Mouse (Mus musculus) embryo, embryonic 10 days (tissue): ENCODE results near the gene Cpne2.

Experiments
- DNase-seq: peaks from one replicate; pipeline ENCODE4 v3.0.0-alpha.2; 2015; ENCODE audit warnings: low spot score

The Cpne2 gene

DNA sequence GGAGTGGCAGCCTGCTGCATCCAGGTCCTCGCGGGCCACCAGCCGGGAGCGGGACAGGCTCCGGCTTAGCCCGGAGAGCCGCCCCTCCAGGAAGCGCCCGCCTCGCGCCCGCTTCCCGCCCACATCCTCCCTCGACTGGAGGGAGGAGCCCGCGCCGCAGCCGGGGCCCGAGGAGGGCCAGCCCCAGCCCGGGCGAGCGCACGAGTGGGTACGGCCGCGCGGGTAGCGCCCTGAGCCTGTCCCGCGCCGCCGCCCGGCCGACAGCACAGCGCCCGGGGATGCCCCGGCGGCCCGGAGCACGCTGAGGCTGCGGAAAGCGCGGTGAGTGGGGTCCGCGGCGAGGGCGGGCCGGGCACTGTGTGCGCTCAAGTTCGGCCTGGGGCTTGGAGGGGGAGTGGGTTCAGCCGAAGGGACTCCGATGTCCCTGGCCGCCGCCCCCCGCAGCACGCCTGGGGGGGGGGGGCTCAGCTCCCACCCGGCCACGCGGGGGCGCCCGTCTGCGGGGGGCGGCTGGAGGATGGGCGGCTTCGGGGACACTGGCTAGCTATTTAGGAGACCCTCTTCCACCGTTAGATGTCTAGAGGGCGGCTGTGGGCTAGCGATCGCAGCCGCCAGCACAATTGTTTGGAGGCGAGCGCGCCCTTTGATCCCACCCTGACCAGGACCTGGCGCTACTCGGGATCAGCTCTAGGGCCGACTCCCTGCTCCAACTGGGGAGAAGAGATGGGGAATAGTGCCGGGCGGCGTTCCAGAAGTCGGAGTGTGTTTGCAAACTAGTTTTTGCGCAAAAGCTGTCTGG, at the start of gene Cpne2:
Gene Cpne2 (plus strand): TSS at position 118 of the 799 bp plus-strand sequence.
- peak; percentile 64 for DNase-seq

DNA sequence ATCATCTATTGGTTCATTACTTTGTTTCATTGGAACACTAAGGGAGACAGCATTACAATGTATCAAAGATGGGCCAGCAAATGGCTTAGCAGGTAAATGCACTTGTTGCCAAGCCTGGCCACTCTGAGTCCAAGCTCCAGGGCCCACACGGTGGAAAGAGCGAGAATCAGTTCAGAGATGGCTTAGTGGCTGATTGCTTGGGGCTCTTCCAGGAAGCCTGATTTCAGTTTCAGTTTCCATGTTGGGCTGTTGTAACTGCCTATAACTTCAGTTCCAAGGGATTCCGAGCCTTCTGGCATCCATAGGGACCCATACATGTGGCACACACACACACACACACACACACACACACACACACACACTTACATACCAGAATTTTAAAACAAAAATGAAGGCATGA, 47.5 kb upstream of the Cpne2 start:
- no peak for DNase-seq

DNA sequence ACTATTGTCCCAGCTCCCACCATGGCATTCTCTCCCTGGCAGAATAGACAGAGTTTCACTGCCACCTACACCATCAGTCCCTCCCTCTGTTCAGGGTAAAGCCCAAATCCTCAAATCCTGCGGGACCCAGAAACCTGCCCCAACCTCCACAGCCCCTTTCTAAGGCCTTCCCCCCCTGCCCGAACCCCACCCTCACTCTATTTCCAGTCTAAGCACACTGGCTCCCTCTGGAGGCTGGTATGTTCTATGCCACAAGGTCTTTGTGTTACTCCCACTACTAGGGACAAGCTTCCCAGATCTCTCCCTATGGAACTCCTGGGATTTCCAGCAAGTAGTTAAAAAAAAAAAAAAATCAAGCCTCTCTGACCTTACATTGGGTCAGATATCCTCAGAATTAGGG, 46.9 kb upstream of the Cpne2 start:
- peak; percentile 59 for DNase-seq

GRCm38 (mm10) chr8:94488016-94488415, 44.8 kb upstream of the Cpne2 start:
- DNase-seq: no peak

GRCm38 (mm10) chr8:94489809-94490483, 42.8 kb upstream of the Cpne2 start:
- no peak for DNase-seq

DNA sequence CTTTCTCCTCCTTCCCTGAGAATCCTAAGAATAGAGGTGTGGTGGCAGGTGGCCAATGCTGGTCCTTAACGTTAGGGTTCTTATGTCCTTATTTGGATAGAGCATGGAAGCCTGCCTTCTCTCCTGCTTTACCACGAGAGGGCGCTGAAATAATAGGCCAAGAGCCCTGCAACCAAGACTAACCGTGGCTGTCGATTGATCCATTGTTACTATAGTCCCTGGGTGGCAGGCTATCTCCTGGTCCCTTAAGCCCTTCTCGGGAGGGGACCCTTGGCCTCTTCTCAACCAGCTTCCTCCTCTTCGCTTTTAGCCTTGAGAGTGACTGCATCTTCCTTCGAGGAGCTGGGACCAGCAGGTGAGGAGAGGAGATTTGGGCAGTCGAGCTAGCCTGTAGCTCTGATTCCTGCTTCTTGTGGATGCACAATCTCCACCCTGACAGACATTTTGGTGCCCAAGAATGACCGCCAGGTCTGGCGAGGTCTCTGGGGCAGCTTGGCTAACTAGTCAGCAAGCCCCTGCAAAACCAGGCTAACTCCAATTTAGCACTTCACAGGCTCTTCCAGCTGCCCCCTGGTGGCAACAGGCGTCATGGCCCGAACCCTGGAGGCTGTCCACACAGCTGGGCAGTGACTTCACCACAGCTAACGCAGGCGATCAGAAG, 40.6 kb upstream of the Cpne2 start:
- peak; percentile 90 for DNase-seq

DNA sequence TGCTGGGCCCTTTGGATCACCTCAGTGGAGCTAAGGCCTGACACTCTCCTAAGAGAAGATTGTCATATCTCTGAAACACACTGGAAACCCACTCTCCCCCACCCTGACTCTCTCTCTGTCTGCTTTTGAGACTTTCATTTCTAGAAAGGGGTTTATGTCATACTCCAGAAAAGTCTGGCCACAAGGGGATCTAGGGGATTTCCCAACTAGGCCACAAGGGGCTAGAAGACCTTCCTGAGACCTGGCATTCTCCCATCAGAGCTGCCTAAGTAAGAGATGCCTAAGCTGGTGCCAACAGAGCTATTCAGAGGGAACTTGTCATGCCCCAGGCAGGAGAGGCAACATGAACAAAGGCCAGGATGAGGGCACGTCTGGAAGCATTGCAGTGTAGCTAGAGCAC, 39.5 kb upstream of the Cpne2 start:
- no peak for DNase-seq

GRCm38 (mm10) chr8:94515430-94516208, 17.2 kb upstream of the Cpne2 start:
- no peak for DNase-seq

GRCm38 (mm10) chr8:94516209-94516593, 16.6 kb upstream of the Cpne2 start:
- DNase-seq: no peak

- DNase-seq: no peak
Measured at GRCm38 (mm10) chr8:94516766-94517165, 16.0 kb upstream of the Cpne2 start.

- DNase-seq: no peak
Measured at GRCm38 (mm10) chr8:94518331-94518730, 14.5 kb upstream of the Cpne2 start.

DNA sequence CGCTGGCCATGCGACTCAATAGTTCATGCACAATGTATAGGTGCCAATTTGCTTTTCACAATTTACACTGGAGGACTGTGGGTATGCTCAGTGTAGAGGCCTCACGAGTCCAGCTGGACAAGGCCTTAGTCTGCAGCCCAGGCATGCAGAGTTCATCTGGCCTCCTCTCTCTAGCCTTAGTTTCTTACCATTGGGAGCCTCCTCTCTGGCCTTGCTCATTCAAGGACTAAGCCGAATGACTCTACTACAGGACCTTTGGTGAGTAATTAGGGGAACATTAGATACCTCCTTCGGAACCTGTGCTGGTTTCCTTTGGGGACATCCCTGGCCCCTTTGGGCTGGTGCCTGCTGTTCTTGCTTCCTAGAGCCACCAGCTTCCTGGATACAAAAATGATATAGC, 13.8 kb upstream of the Cpne2 start:
- no peak for DNase-seq

- DNase-seq: no peak
Measured at GRCm38 (mm10) chr8:94521481-94521880, 11.3 kb upstream of the Cpne2 start.

GRCm38 (mm10) chr8:94522482-94522881, 10.3 kb upstream of the Cpne2 start:
- no peak for DNase-seq

DNA sequence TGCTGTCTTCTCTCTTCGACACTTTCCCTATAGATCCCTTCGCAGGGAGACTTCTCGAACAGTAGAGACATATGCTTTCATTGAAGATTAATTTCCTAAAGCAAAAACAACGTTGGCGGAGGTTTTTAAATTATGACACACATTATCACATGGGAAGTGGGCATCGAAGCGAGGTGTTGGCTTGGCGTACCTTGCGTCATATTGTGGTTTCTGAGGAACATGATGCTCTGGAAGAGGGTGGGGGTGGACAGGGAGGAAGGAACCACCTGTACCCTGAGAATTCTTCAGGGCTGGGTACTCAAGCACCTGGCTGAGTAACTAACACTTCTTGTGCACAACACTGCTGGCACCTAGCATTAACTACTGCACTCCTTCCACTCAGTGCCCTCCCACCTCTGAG, 8.2 kb upstream of the Cpne2 start:
- DNase-seq: no peak

DNA sequence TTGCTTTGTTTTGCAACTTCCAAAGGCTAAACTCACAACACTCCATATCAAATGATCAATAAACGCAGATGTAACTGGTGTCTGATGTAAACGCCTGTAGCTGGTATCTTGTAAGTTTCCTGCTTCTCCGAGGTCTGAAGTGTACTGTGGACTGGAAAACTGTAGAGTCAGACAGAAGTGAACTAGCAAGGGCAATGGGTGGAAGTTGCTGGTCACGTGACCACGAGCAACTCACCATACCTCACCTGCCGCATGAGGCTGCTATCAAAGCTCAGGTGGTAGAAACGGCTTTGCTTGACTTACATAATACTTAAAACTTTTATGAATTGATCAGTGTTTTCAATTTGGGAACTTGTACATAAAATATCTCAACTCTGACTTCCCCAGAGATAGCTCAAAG, 5.6 kb upstream of the Cpne2 start:
- DNase-seq: no peak

DNA sequence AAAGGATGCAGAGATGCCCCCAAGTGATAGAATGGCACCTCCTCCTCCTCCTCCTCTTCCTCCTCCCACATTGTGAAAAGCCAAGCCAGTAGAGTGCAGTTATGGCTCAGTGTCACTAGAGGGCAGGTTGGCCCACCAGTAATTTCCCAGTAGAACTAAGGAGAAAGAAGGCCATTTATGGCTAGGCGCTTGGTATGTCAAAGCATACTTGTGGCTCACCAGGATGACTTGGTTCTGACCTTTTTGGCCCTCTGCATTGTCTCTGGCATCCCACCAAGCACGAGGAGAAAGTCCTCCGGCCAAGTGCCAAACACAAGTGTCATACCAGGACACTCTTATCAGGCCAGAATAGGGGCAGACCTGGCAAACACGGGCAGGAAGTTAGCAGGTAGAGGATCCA, 4.5 kb upstream of the Cpne2 start:
- DNase-seq: peak; percentile 81

- no peak for DNase-seq
Measured at GRCm38 (mm10) chr8:94529875-94530274, 2.9 kb upstream of the Cpne2 start.

DNA sequence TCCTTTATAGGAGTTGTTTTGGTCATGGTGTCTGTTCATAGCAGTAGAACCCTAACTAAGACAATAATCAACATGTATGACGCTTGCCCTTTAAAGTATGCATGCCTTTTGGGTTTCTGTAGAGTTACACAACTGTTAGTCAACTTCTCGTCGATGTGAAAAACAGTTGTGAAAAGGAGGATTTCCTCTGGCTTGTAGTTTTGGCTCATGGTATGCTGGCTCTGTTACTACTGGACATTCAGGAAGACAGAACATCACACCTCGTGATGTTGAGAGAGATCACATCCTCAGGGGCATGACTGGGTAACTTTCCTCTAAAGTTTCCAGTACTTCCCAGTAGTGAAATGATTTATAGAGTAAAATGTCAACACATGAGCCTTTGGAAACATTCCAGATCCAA, 2.1 kb upstream of the Cpne2 start:
- no peak for DNase-seq

GRCm38 (mm10) chr8:94532000-94532399, 790 bp upstream of the Cpne2 start:
- DNase-seq: peak; percentile 35

DNA sequence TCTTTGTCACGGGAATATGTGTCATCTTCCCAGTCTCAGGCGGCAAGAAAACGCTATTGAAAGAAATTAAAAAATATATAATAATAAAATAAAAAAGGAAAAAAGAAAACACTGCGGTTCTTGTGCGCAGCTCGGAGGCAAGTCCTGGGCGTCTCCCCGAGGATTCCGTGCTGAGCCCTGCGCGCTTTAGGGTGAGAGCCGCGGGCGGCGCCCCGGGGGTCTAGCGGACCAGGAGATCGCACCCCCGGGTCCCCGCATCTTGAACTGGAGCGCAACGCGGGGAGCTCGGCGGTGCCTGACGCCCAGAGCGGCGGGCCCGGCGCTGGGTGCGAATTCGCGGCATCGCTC, 291 bp upstream of the Cpne2 start:
- no peak for DNase-seq

- no peak for DNase-seq
Measured at GRCm38 (mm10) chr8:94534612-94535011, 1.8 kb downstream of the Cpne2 start.
